Mouse (Mus musculus): ENCODE measurements around the gene Capns1.

DNA sequence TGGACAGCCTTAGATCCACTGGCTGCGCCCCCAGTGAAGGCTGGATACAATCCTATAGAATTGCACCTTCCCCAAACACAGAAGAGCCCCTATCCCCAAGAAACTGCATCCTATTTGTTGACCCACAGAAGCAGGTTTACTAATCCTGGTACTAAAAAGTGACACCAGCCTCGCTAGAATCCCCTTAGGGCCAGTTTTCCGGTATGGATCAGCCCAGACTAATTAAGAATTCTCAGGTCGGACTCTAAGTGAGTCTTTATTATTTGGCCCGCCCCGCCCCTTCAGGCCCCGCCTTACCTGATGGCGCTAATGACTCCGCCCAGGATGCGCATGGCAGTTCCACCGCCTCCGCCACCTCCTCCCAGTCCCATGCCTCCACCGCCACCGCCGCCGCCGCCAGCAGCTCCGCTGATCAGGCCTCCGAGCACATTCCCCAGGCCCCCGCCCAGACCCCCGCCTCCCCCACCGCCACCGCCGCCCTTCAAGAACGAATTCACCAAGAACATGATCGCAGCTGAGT lies 5.0 kb downstream of the Capns1 start:
- TF ChIP-seq CEBPB (IDR thresholded peaks at IDR 0.05; ENCODE audit: insufficient read depth, poor library complexity, severe bottlenecking) (no peak), POLR2A (IDR thresholded peaks at IDR 0.05; ENCODE audit: insufficient read length, low read depth) (peak; percentile 76), POLR2AphosphoS2 (IDR thresholded peaks at IDR 0.05; ENCODE audit: insufficient read length, low read depth) (peak; percentile 68), E2F4 (IDR thresholded peaks at IDR 0.05; ENCODE audit: insufficient read depth) (no peak), MAX (IDR thresholded peaks at IDR 0.05; ENCODE audit: low read depth) (no peak), USF1 (IDR thresholded peaks at IDR 0.05; ENCODE audit: low read depth) (no peak), TCF12 (IDR thresholded peaks at IDR 0.05; ENCODE audit: insufficient read depth, poor library complexity, severe bottlenecking) (no peak), TCF3 (IDR thresholded peaks at IDR 0.05; ENCODE audit: insufficient read length, low read depth) (no peak)
